Mouse (Mus musculus) midbrain, embryonic 12.5 days (tissue): ENCODE results near the gene B4galt2. TPM values are rescaled to one million over a fixed set of nuclear protein-coding genes. Genes with fewer than 3 reads are reported as not detected.
A peak's percentile ranks its signal among the peaks of the same experiment; 100 is the strongest.

Source experiments
- ATAC-seq: fragments of 200-750 bp; cut with Nextera tagmentation; 2 replicates; pipeline ENCODE4 v1.8.0; 2017; ENCODE audit warnings: low read depth, moderate TSS enrichment, moderate library complexity; ENCODE audit not compliant: low FRiP score
- H3K27ac ChIP-seq: fragments of 300-500 bp; sonication (generic); replicated peaks from 2 replicates; pipeline ENCODE4 v1.5.1; 2016; ENCODE audit warnings: mild to moderate bottlenecking
- H3K27me3 ChIP-seq: fragments of 300-500 bp; sonication (generic); 2 replicates; pipeline ENCODE4 v1.6.1; 2016; ENCODE audit warnings: mild to moderate bottlenecking
- H3K36me3 ChIP-seq: fragments of 300-500 bp; sonication (generic); 2 replicates; pipeline ENCODE4 v1.6.1; 2016
- H3K4me1 ChIP-seq: fragments of 300-500 bp; sonication (generic); 2 replicates; pipeline ENCODE4 v1.6.1; 2016
- H3K4me2 ChIP-seq: fragments of 300-500 bp; sonication (generic); replicated peaks from 2 replicates; pipeline ENCODE4 v1.6.1; 2016; ENCODE audit warnings: mild to moderate bottlenecking, moderate library complexity
- H3K4me3 ChIP-seq: fragments of 300-500 bp; sonication (generic); 2 replicates; pipeline ENCODE4 v1.5.1; 2016; ENCODE audit warnings: mild to moderate bottlenecking
- H3K9ac ChIP-seq: fragments of 300-500 bp; sonication (generic); replicated peaks from 2 replicates; pipeline ENCODE4 v1.6.1; 2016; ENCODE audit warnings: mild to moderate bottlenecking, moderate library complexity
- H3K9me3 ChIP-seq: fragments of 300-500 bp; sonication (generic); 2 replicates; pipeline ENCODE4 v1.6.1; 2016; ENCODE audit warnings: mild to moderate bottlenecking
- WGBS: fragments of 180-500 bp; shearing (Covaris S2); methylation state at CpG from one replicate; pipeline ENCODE4 v1.1.7; 2016; 5-methylcytosine and 5-hydroxymethylcytosine counted together
- polyA plus RNA-seq: library from polyadenylated mRNA; unstranded; fragments of >200 nt; fragmentation: Nextera tagmentation; extraction: Ambion mirVana; gene quantifications from 2 replicates; pipeline ENCODE4 v1.2.1, GENCODE M21; 2016

Gene B4galt2
- polyA plus RNA-seq, result 39.7 and 44.2 TPM in 2 replicates

GRCm38 (mm10) chr4:117882701-117883691 is at the start of gene B4galt2:
Gene B4galt2, minus strand, starts transcription at chr4:117883487.
- H3K9ac ChIP-seq, result peak within 1 kb of the TSS; percentile 93
- no peaks in the 10 kb centered on the region for H3K9me3 ChIP-seq
- peak within 1 kb of the TSS; percentile 80 for H3K27ac ChIP-seq
- peaks cover 46% of the 10 kb centered on the region for H3K36me3 ChIP-seq
- 2% methylated on average over 36 of the region's 103 CpGs for WGBS
- no peaks in the 10 kb centered on the region for H3K27me3 ChIP-seq
- peaks cover 40% of the 10 kb centered on the region for H3K4me1 ChIP-seq
- peak within 1 kb of the TSS; percentile 82 for H3K4me2 ChIP-seq
- ATAC-seq, result peak; percentile 45
- peak within 1 kb of the TSS; percentile 89 for H3K4me3 ChIP-seq

- Histone ChIP-seq H3K9ac (peak within 1 kb of the TSS; percentile 44), H3K4me2 (peak within 1 kb of the TSS; percentile 64), H3K27me3 (peaks cover 64% of the 10 kb centered on the region), H3K36me3 (0 out of 2 replicates have a peak, but pooled peaks cover 5% of the 10 kb centered on the region), H3K9me3 (no peaks in the 10 kb centered on the region), H3K4me1 (peaks cover 29% of the 10 kb centered on the region), H3K27ac (no peak within 1 kb of the TSS), H3K4me3 (peak within 1 kb of the TSS; percentile 39)
- WGBS, result under 1% methylated on average over 33 of the region's 33 CpGs
- ATAC-seq, result no peak; the same call in 1 of the 2 replicates
Observed at GRCm38 (mm10) chr4:117929391-117929881, 46.1 kb upstream of the B4galt2 start, which contains the start of gene Artn. Gene Artn, minus strand, starts transcription at chr4:117929763.

DNA sequence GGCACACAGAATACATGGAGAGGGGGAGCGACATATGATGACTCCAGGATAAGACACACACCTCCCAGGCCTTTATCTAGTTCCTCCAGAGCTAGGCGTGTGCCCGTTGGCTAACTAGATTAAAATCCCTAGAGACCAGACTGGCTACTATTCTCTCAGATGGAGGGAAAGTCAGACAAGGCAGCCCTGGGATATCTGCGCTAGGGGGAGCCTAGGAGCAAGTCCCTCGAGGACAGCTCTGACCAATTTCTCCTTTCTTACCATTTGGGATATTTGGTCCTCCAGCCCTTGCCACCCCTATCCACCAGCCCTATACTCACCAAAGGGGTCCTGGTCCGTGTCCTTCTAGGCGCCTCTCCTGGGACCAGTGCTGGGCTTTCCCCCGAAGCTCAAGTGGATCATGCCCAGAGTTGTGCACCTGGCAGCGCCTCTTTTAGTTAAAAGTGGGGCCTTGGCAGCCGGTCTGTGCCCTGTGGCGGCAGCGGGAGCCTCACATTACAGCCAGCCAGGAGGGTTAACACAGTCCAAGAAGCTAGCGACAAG is 45.5 kb upstream of the B4galt2 start:
- peak overlapping the region; percentile 64 for H3K4me2 ChIP-seq
- H3K4me3 ChIP-seq, result peak overlapping the region; percentile 39
- 2% methylated on average over 13 of the region's 13 CpGs for WGBS
- 0 out of 2 replicates have a peak overlapping the region, but pooled peaks have one; percentile 44 for H3K9ac ChIP-seq
- 0 out of 2 replicates have a peak, but pooled peaks cover 5% of the 10 kb centered on the region for H3K36me3 ChIP-seq
- no peaks in the 10 kb centered on the region for H3K9me3 ChIP-seq
- peaks cover 29% of the 10 kb centered on the region for H3K4me1 ChIP-seq
- no peak overlapping the region for H3K27ac ChIP-seq
- peaks cover 71% of the 10 kb centered on the region for H3K27me3 ChIP-seq
- 0 out of 2 replicates have a peak, but pooled peaks have one; percentile 35 for ATAC-seq

- H3K9me3 ChIP-seq, result no peaks in the 10 kb centered on the region
- ATAC-seq, result no peak
- H3K27me3 ChIP-seq, result peaks cover 76% of the 10 kb centered on the region
- WGBS, result 9% methylated on average over 6 of the region's 6 CpGs
- peaks cover 29% of the 10 kb centered on the region for H3K4me1 ChIP-seq
- no peak overlapping the region for H3K4me3 ChIP-seq
- H3K36me3 ChIP-seq, result 0 out of 2 replicates have a peak, but pooled peaks cover 5% of the 10 kb centered on the region
- H3K27ac ChIP-seq, result no peak overlapping the region
- no peak overlapping the region for H3K9ac ChIP-seq
- no peak overlapping the region; the same call in 1 of the 2 replicates for H3K4me2 ChIP-seq
Observed at GRCm38 (mm10) chr4:117928234-117928633, 44.9 kb upstream of the B4galt2 start.

DNA sequence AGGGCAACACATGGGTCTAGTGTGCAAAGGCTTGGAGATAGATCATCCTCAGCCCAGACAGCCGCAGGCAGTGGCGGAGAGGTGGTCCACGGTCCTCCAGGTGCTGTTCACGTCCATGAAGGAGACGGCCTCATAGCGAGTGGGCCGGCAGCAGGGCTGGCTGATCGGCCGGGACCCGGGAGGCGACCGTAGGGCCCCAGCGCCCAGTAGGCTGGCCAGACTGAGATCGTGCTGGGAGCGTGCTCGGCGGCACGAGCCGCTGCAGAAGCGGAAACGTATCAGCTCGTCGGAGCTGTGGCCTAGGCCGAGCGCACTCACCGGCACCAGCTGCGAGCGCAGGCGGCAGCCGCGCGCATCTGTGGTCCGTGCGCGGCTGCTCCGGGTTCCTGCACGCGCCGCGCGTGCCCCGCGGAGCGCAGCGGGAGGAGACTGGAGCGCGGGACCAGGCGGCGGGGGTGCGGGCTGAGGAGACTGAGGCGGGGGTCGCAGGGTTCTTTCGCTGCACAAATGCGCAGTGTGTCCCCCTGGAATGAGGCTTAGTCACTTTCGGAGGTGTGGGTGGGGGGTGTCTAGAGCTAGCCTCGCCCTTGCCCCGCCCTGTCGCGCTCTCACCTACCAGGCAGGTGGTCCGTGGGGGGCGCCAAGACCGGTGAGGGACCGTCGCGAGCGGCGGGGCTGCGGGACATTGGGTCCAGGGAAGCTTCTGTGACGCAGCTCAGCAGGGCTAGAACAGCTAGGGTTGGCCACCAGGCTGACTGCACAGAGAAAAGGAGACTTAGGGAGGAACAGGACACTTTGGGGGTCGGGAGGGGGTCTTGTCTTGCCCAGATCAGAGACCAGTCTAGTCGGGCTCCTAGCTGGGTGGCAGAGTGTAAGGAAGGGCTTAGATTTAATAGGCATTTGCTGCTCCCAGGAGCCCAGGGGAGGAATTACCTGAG is 43.5 kb upstream of the B4galt2 start:
- no peak overlapping the region for H3K27ac ChIP-seq
- no peaks in the 10 kb centered on the region for H3K9me3 ChIP-seq
- WGBS, result 3% methylated on average over 68 of the region's 71 CpGs
- no peaks in the 10 kb centered on the region for H3K36me3 ChIP-seq
- H3K4me2 ChIP-seq, result peak overlapping the region; percentile 77
- peaks cover 85% of the 10 kb centered on the region for H3K27me3 ChIP-seq
- peak overlapping the region; percentile 46 for H3K4me3 ChIP-seq
- H3K9ac ChIP-seq, result peak overlapping the region; percentile 48
- ATAC-seq, result peak; percentile 76
- H3K4me1 ChIP-seq, result peaks cover 29% of the 10 kb centered on the region

GRCm38 (mm10) chr4:117924916-117925315 is 41.6 kb upstream of the B4galt2 start:
- no peak overlapping the region for H3K9ac ChIP-seq
- peaks cover 75% of the 10 kb centered on the region for H3K27me3 ChIP-seq
- WGBS, result 73% methylated on average over 6 of the region's 6 CpGs
- H3K9me3 ChIP-seq, result no peaks in the 10 kb centered on the region
- no peak overlapping the region for H3K27ac ChIP-seq
- H3K4me2 ChIP-seq, result no peak overlapping the region
- peaks cover 29% of the 10 kb centered on the region for H3K4me1 ChIP-seq
- no peak overlapping the region for H3K4me3 ChIP-seq
- H3K36me3 ChIP-seq, result no peaks in the 10 kb centered on the region
- no peak for ATAC-seq

DNA sequence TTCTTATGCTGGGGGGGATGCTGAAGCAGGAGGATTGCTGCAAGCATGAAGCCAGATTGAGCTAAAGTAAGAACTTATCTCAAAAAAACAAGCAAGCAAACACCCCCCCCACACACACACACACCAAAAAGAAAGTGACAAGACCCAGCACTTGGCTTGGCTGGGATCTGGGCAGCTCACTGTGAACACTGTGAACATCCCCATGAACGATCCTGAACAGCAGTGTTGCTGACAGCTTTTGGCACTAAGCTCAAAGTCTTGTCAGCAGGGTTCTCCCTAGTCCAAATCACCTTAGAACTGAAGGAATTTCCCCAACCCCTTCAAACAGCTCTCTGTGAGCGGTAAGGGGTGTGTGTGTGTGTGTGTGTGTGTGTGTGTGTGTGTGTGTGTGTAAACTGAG is 40.2 kb upstream of the B4galt2 start:
- 62% methylated on average over 2 of the region's 2 CpGs for WGBS
- Histone ChIP-seq H3K4me1 (peaks cover 14% of the 10 kb centered on the region), H3K9me3 (no peaks in the 10 kb centered on the region), H3K36me3 (no peaks in the 10 kb centered on the region), H3K4me3 (no peak overlapping the region), H3K27ac (no peak overlapping the region), H3K27me3 (peaks cover 61% of the 10 kb centered on the region), H3K9ac (no peak overlapping the region), H3K4me2 (no peak overlapping the region)
- no peak for ATAC-seq

GRCm38 (mm10) chr4:117921358-117921757 is 38.1 kb upstream of the B4galt2 start:
- 0 out of 2 replicates have a peak, but pooled peaks cover 1% of the 10 kb centered on the region for H3K4me1 ChIP-seq
- H3K9ac ChIP-seq, result no peak overlapping the region
- H3K4me2 ChIP-seq, result no peak overlapping the region
- no peaks in the 10 kb centered on the region for H3K9me3 ChIP-seq
- H3K27ac ChIP-seq, result no peak overlapping the region
- no peak for ATAC-seq
- H3K36me3 ChIP-seq, result no peaks in the 10 kb centered on the region
- no peak overlapping the region for H3K4me3 ChIP-seq
- 86% methylated on average over 2 of the region's 2 CpGs for WGBS
- H3K27me3 ChIP-seq, result peaks cover 40% of the 10 kb centered on the region

DNA sequence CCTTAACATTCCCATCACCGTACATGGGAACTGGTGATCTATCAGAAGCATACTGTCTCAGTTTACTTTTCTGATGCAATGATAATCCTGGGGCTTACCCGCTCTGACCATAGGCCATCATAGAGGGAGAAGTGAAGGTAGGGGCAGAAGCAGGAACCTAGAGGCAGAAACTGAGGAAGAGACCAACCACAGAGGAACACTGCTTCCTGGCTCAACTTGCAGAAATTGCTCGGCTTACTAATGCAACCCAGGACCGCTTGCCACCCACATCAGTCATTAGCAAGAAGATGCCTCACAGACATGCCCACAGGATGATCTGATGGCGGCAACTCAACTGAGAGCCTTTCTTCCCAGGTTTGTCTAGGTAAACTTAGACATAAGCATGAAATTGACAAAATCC is 35.5 kb upstream of the B4galt2 start:
- Histone ChIP-seq H3K9ac (no peak overlapping the region), H3K9me3 (no peaks in the 10 kb centered on the region), H3K36me3 (no peaks in the 10 kb centered on the region), H3K4me2 (no peak overlapping the region), H3K4me3 (no peak overlapping the region), H3K27ac (no peak overlapping the region), H3K4me1 (peaks cover 12% of the 10 kb centered on the region), H3K27me3 (peaks cover 14% of the 10 kb centered on the region; the same call in 1 of the 2 replicates)
- 90% methylated on average over 5 of the region's 5 CpGs for WGBS
- ATAC-seq, result no peak

DNA sequence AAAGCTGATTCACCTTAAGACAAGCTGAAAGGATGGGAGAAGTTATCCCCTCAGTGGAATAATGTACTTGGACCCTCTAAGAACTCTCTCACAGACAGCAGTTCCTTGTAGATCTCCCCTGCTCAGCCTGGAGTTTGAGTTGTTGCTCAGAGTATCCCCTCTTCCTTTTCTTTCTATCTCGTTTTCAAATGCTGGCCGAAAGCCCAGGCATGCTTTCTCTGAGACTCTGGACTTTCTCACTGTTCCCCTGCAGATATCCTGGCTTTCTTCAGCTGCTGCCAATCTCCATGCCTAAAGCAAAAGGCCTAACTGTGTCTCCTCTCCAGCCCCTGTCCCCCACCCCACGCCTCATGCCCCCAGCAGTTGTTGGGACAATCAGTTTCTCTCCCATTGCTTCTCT is 35.0 kb upstream of the B4galt2 start:
- H3K9ac ChIP-seq, result no peak overlapping the region
- no peaks in the 10 kb centered on the region for H3K9me3 ChIP-seq
- H3K36me3 ChIP-seq, result no peaks in the 10 kb centered on the region
- no peak overlapping the region for H3K4me3 ChIP-seq
- ATAC-seq, result no peak
- 74% methylated on average over 3 of the region's 3 CpGs for WGBS
- H3K27me3 ChIP-seq, result 0 out of 2 replicates have a peak, but pooled peaks cover 9% of the 10 kb centered on the region
- no peak overlapping the region for H3K27ac ChIP-seq
- H3K4me1 ChIP-seq, result peaks cover 17% of the 10 kb centered on the region
- H3K4me2 ChIP-seq, result no peak overlapping the region

- H3K4me1 ChIP-seq, result peaks cover 21% of the 10 kb centered on the region
- no peak overlapping the region for H3K27ac ChIP-seq
- no peak overlapping the region for H3K4me3 ChIP-seq
- 98% methylated on average over 4 of the region's 4 CpGs for WGBS
- H3K9ac ChIP-seq, result no peak overlapping the region
- H3K9me3 ChIP-seq, result no peaks in the 10 kb centered on the region
- H3K27me3 ChIP-seq, result 0 out of 2 replicates have a peak, but pooled peaks cover 5% of the 10 kb centered on the region
- H3K36me3 ChIP-seq, result no peaks in the 10 kb centered on the region
- no peak overlapping the region for H3K4me2 ChIP-seq
- no peak for ATAC-seq
Observed at GRCm38 (mm10) chr4:117917847-117918246, 34.6 kb upstream of the B4galt2 start.
